Comparison of ENCODE assay signal across 31 mouse cellular contexts in genomic region chr10:51278195-51278594, GRCm38 (mm10).
DNase-seq lines count a peak whose midpoint lies in the region; ATAC-seq and TF ChIP-seq lines count a peak whose summit lies in the region.
"Had no signal": no experiment of that assay in that cellular context is flagged by ENCODE, and none has a peak within 500 bp of the region (broad histone marks: within the 10 kb centered on the region; RNA-seq: fewer than 3 reads in every experiment).

No protein-coding gene starts in this region.

- TF ChIP-seq POLR2A in brain, embryonic 14.5 days (IDR thresholded peaks at IDR 0.05; ENCODE audit: borderline replicate concordance, extremely low read depth, insufficient read depth, insufficient read length, poor library complexity, severe bottlenecking): no peak

- TF ChIP-seq CTCF in left cerebral cortex, adult 2 months (IDR thresholded peaks at IDR 0.05): peak; percentile 31
- TF ChIP-seq CTCF in brain, embryonic 14.5 days (IDR thresholded peaks at IDR 0.05; ENCODE audit: borderline replicate concordance, extremely low read depth, insufficient read depth, insufficient read length): peak; percentile 3; the same call in 1 of the 2 replicates

- no peak overlapping the region for H3K9ac ChIP-seq in embryonic facial prominence, embryonic 14.5 days (ENCODE audit: low read depth, low read length)
- H3K9ac ChIP-seq: embryonic facial prominence, embryonic 13.5 days; heart, embryonic 13.5 days; intestine, embryonic 15.5 days; limb, embryonic 13.5 days; liver, embryonic 12.5 days; liver, postnatal 0 days; midbrain, embryonic 13.5 days; neural tube, embryonic 12.5 days had no signal

- H3K27ac ChIP-seq in embryonic facial prominence, embryonic 14.5 days (replicated peaks; ENCODE audit: low read depth, low read length): no peak overlapping the region
- H3K27ac ChIP-seq in embryonic facial prominence, embryonic 10.5 days (replicated peaks): no peak overlapping the region
- H3K27ac ChIP-seq in left cerebral cortex, adult 2 months: no peak overlapping the region
- H3K27ac ChIP-seq: embryonic facial prominence, embryonic 13.5 days; heart, embryonic 13.5 days; hindbrain, embryonic 10.5 days; intestine, embryonic 15.5 days; limb, embryonic 13.5 days; liver, embryonic 12.5 days; macrophage; midbrain, embryonic 13.5 days; neural tube, embryonic 12.5 days had no signal

- intact Hi-C loops in left cerebral cortex, adult 2 months (cut with DNase I): loop anchor here (10.0 kb wide), 1 partner anchor 383 kb away; the partner anchor contains the start of gene Sim1

- peak; percentile 6 for DNase-seq in embryonic facial prominence, embryonic 14.5 days (ENCODE audit: low spot score)
- DNase-seq in embryonic facial prominence, embryonic 10.5 days (ENCODE audit: low spot score): no peak
- DNase-seq in left cerebral cortex, adult 2 months (ENCODE audit: extremely low spot score in 1 of 2, low spot score in 2 of 2): no peak
- no peak for DNase-seq in left cerebral cortex, adult 8-10 months (ENCODE audit: low spot score in 2 of 2)
- DNase-seq in A20 (ENCODE audit: low read depth, low spot score): peak; percentile 17
- no peak for DNase-seq in brain, embryonic 14.5 days (ENCODE audit: low read depth)
- DNase-seq in cerebellum, postnatal 4 days (ENCODE audit: low spot score in 2 of 2): no peak
- DNase-seq: adrenal gland, adult 8-10 months; B cell, adult 2 months; cerebellum, adult 11-12 months; cerebellum, adult 9-11 months; gastrocnemius, postnatal 10 days; heart, postnatal 10 days; kidney, postnatal 10 days; liver, postnatal 0 days; lung, postnatal 10 days; right cerebral cortex, adult 18-20 months; spleen, adult 18-20 months; thymus, postnatal 4 days had no signal

- H3K27me3 ChIP-seq in embryonic facial prominence, embryonic 14.5 days (replicated peaks; ENCODE audit: control insufficient read depth, insufficient read depth, low read length): no peaks in the 10 kb centered on the region
- no peaks in the 10 kb centered on the region for H3K27me3 ChIP-seq in embryonic facial prominence, embryonic 10.5 days (replicated peaks; ENCODE audit: low read depth, poor library complexity, severe bottlenecking)
- H3K27me3 ChIP-seq: embryonic facial prominence, embryonic 13.5 days; heart, embryonic 13.5 days; intestine, embryonic 15.5 days; limb, embryonic 13.5 days; liver, embryonic 12.5 days; neural tube, embryonic 12.5 days had no signal

- no peaks in the 10 kb centered on the region for H3K4me1 ChIP-seq in embryonic facial prominence, embryonic 14.5 days (ENCODE audit: control insufficient read depth, insufficient read depth, low read length)
- H3K4me1 ChIP-seq in embryonic facial prominence, embryonic 10.5 days: no peaks in the 10 kb centered on the region
- H3K4me1 ChIP-seq: embryonic facial prominence, embryonic 13.5 days; heart, embryonic 13.5 days; hindbrain, embryonic 10.5 days; intestine, embryonic 15.5 days; limb, embryonic 13.5 days; liver, embryonic 12.5 days; midbrain, embryonic 13.5 days; neural tube, embryonic 12.5 days had no signal

- no peak for ATAC-seq in embryonic facial prominence, embryonic 14.5 days (ENCODE audit: low read depth)
- ATAC-seq: hindbrain, embryonic 16.5 days; intestine, embryonic 15.5 days; liver, embryonic 12.5 days; liver, postnatal 0 days; midbrain, embryonic 13.5 days had no signal

- no peak overlapping the region for H3K4me3 ChIP-seq in embryonic facial prominence, embryonic 14.5 days (ENCODE audit: low read depth, low read length)
- H3K4me3 ChIP-seq in embryonic facial prominence, embryonic 10.5 days: no peak overlapping the region
- no peak overlapping the region for H3K4me3 ChIP-seq in left cerebral cortex, adult 2 months
- H3K4me3 ChIP-seq: embryonic facial prominence, embryonic 13.5 days; erythroblast, embryonic 14.5 days; heart, embryonic 13.5 days; hindbrain, embryonic 10.5 days; intestine, embryonic 15.5 days; limb, embryonic 13.5 days; liver, embryonic 12.5 days; midbrain, embryonic 13.5 days; myocyte; neural tube, embryonic 12.5 days had no signal

- WGBS in embryonic facial prominence, embryonic 14.5 days: 58% methylated on average over 2 of the region's 2 CpGs
- 73% methylated on average over 2 of the region's 2 CpGs for WGBS in embryonic facial prominence, embryonic 10.5 days

- H3K4me2 ChIP-seq in embryonic facial prominence, embryonic 14.5 days (ENCODE audit: low read depth, low read length): no peak overlapping the region
- H3K4me2 ChIP-seq: embryonic facial prominence, embryonic 13.5 days; heart, embryonic 13.5 days; intestine, embryonic 15.5 days; limb, embryonic 13.5 days; liver, embryonic 12.5 days; midbrain, embryonic 13.5 days; neural tube, embryonic 12.5 days had no signal

- no peaks in the 10 kb centered on the region for H3K9me3 ChIP-seq in embryonic facial prominence, embryonic 14.5 days (ENCODE audit: control insufficient read depth, low read length)
- H3K9me3 ChIP-seq in embryonic facial prominence, embryonic 10.5 days: no peaks in the 10 kb centered on the region
- H3K9me3 ChIP-seq: embryonic facial prominence, embryonic 13.5 days; heart, embryonic 13.5 days; hindbrain, embryonic 10.5 days; intestine, embryonic 15.5 days; limb, embryonic 13.5 days; liver, embryonic 12.5 days; midbrain, embryonic 13.5 days; neural tube, embryonic 12.5 days had no signal

- H3K36me3 ChIP-seq in embryonic facial prominence, embryonic 14.5 days (ENCODE audit: control insufficient read depth, insufficient read depth, low read length): no peaks in the 10 kb centered on the region
- no peaks in the 10 kb centered on the region for H3K36me3 ChIP-seq in embryonic facial prominence, embryonic 10.5 days (replicated peaks)
- H3K36me3 ChIP-seq: embryonic facial prominence, embryonic 13.5 days; heart, embryonic 13.5 days; hindbrain, embryonic 10.5 days; intestine, embryonic 15.5 days; limb, embryonic 13.5 days; liver, embryonic 12.5 days; midbrain, embryonic 13.5 days; neural tube, embryonic 12.5 days had no signal

Comparison
In these comparisons a context has a peak if more than half of its experiments do, and no peak if none do; other contexts are left out.
1. DNase-seq: peak in embryonic facial prominence, embryonic 14.5 days (single experiment) and A20 (single experiment); none in embryonic facial prominence, embryonic 10.5 days (single experiment), left cerebral cortex, adult 2 months (0 of 2), left cerebral cortex, adult 8-10 months (0 of 2), brain, embryonic 14.5 days (single experiment) and cerebellum, postnatal 4 days (0 of 2).